Mouse (Mus musculus) frontal cortex, postnatal 25 days (tissue): Measurements from ENCODE around the gene Sdhc.
"Not testable (repeated sequence)": the region's sequence is repeated elsewhere in the genome, so short reads cannot be mapped to it uniquely, and the experiment has no call there.

Experiments
- DNase-seq, 2 experiments: peaks; one replicate each; pipeline ENCODE4 v3.0.0; 2022; ENCODE audit warnings: low spot score in 2 of 2

The Sdhc gene

DNA sequence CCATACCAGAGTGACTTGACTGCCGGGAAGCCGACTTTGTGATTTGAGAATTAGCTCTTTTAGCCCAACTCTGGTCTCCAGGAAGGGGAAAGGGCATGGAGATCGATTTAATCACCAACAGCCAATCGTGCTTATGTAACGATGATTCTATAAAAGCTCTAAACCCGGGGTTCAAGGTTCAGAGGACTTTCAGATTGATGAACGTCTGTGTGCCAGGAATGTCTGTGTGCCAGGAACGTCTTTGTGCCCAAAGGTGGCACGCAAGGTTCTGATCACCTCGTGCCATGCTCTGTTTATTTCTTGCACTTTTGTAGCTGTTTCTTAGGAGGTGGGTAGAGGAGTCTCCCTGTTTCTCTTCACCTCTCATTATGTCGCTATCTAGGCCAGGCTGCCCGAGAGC lies 18.5 kb upstream of the Sdhc start:
- DNase-seq, result no peak

DNA sequence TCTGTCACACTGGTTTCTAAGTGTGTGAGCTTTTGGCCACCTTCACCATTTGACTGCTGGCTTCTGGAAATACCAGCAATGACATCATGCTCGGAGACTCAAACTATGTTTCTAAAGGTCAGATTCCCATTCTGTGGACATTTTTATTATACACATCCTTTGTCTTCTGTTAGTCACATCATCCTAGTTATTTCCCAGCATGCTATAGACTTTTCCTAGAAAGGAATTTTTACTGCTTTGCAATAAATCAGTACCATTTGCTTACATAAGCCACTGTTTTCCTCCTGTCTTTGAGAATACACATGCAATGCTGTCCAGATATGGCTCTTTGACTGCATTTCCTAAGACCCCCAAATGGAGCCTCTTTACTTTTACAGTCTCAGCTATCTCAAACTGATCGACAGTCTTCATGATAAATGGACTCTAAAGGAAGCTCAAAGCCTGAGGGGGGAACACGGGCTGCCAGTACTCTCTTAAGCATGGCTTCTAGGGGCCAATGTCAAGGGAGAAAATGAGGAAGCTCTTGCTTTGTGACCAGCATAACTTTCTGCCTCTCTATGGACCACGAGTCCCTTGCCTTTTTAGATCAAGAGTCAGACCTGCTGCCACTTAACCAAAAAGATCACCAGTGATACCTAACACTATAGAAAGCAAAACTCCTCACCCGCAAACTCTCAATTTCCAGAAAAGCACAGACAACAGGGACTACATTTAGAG lies 15.4 kb upstream of the Sdhc start:
- DNase-seq, result no peak

- no peak for DNase-seq
Measured at GRCm38 (mm10) chr1:171164258-171164657, 13.9 kb upstream of the Sdhc start.

DNA sequence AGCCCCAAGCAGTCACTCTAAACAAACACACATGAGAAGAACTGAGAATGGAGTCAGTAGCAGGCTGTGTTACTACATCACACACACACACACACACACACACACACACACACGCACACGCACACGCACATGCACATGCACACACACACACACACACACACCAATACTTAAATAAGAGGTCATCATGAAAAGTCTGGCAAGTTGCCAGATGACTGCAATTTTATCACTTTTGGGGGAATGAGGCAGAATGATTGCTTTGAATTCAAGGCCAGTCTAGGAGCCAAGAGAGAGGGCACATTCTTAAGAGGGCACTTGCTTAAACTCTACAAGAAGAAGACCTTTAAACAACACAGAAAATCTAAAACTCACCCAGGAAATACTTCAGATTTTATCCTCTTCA lies 12.1 kb upstream of the Sdhc start:
- DNase-seq, result no peak

DNA sequence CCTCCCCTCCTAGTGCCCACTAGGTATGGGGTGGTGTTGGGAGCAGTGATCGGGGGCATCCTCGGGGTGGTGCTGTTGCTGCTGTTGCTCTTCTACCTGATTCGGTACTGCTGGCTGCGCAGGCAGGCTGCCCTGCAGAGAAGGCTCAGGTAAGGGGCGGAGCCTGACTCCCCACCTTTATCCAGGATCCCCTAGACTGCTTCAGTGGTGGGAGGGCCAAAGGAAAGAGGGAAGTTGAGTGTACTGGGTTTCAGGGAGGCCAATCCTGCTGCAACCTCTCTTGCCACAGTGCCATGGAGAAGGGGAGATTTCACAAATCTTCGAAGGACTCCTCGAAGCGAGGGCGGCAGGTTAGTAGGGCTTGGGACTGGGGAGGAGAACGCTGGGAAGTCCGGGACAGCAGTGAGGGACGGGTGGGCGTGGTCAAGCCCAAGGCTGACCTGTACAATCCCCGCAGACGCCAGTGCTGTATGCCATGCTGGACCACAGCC lies 9.1 kb upstream of the Sdhc start:
- DNase-seq, result no peak

- no peak for DNase-seq
Measured at GRCm38 (mm10) chr1:171157965-171158364, 7.6 kb upstream of the Sdhc start.

DNA sequence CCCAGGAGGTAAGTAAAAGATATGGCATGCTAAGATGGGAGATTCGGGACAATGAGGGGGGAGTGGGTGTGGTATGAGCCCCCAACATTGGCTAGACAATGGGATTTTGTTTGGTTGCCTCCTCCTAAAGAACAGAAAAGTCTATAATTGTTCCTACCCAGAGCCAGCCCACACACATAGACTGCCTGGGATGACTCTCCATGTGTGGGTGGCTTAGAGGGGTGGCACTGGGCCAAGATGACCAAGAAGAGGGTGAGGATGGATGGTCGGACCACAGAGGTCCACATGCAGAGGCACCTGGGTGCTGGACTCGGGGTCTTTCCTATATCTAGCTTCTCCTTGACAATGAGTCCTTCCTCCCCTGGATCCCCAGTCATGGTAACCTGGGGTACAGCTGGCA lies 6.2 kb upstream of the Sdhc start:
- no peak for DNase-seq

- DNase-seq, result no peak
Measured at GRCm38 (mm10) chr1:171151966-171152365, 1.6 kb upstream of the Sdhc start.

- peak; percentile 23 to 27 for DNase-seq
Measured at GRCm38 (mm10) chr1:171150838-171151391, 512 bp upstream of the Sdhc start.

- not testable (repeated sequence) for DNase-seq
Measured at GRCm38 (mm10) chr1:171142981-171143380, 7.4 kb downstream of the Sdhc start.

DNA sequence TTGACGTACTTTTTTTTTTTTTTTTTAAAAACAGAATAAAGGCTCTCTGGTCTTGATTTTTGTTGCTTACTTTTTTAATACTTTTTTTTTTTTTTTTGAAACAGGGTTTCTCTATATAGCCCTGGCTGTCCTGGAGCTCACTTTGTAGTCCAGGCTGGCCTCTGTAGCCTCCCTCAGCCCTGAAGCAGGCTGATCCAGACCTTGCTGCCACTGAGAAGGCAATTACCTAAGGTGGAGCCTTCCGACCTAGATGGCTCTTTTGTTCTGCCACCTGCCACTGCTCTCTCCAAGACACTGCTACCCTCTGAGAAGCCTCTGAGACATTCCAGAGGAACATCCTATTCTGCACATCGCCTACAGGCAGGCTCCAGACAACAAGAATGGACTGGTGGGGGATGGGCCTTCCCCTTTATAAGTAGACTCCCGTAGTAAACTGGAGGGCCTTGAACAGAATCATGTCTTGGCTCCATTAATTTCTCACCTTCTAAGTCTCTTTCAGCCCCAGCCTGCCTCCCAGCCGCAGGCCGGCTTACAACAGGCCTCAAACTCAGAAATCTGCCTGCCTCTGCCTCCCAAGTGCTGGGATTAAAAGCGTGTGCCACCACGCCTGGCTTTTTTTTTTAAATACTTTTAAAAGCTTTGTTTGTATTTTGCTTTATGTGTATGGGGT lies 12.8 kb downstream of the Sdhc start:
- DNase-seq, result not testable (repeated sequence)

DNA sequence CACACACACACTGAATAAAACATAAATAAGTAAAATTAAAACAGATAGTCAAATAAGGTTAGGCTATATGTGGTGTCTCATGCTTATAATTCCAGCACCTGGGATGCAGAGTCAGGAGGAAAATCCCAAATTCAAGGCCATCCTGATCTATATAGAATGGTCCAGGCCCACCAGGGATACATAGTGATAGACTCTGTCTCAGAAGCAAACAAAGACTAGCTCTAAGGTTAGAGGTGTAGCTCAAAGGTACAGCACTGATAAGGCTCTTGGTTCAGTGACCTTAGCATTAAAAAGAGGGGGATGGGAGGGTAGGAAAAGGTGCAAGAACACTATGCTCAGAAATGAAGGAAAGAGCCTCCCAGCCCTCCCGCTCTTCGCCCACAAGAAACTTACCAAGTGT lies 14.8 kb downstream of the Sdhc start:
- no peak for DNase-seq

DNA sequence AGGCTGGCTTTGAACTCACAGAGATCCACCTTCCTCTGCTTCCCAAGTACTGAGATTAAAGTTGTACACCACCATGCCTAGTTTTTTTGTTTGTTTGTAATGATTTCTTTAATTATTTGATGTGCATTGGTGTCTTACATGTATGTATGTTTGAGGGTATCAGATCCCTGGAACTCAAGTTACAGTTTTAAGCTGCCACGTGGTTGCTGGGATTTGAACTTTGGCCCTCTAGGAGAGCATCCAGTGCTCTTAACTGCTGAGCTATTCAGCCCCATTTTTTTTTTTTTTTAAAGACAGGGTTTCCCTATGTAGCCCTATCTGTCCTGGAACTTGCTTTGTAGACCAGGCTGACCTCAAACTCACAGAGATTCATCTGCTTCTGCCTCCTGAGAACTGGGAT lies 19.4 kb downstream of the Sdhc start:
- DNase-seq, result no peak

DNA sequence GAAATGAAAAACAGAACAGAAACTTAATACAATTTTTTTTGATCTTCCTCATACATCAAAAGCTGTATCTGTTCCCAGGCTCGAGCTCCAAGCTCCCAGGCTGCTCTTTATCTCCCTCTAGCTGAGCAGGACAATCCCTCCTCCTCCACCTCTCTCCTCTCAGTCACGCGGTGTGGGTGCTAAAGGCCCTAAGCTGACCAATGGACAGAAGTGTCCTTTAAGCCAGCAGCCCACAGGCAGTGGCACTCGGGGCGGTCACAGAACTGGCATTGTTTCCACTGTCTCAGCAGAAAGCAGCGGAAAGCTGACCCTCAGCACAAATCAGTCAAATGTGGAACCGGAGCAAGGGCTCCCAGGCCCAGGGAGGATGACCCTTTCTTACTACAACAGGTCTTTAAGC lies 21.2 kb downstream of the Sdhc start:
- peak in 1 of 2 experiments; percentile 23 for DNase-seq

- DNase-seq, result no peak
Measured at GRCm38 (mm10) chr1:171124398-171124797, 26.0 kb downstream of the Sdhc start.

DNA sequence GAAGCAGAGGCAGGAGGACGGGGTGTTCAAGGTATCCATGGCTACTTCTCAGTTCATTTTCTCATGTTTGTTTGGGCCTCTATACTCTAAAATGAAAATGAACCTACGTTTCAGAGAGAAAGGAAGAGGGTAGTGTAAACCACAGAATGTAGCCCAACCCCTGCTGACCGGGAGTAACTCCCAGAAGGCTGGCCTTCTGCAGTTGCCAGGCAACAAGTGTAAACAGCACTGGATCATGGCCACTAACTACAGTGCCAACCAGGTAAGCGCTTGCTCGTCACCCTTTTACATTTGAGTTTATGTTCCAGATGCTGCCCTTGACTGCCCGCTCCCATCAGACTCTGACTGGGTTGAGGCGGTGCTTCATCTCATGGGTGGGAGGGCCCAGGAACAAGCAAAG lies 27.5 kb downstream of the Sdhc start:
- no peak for DNase-seq

GRCm38 (mm10) chr1:171121839-171122238 lies 28.6 kb downstream of the Sdhc start:
- DNase-seq, result no peak

GRCm38 (mm10) chr1:171120893-171121292 lies 29.5 kb downstream of the Sdhc start:
- DNase-seq, result no peak

- no peak for DNase-seq
Measured at GRCm38 (mm10) chr1:171119405-171119804, 31.0 kb downstream of the Sdhc start.

- no peak for DNase-seq
Measured at GRCm38 (mm10) chr1:171118996-171119395, 31.4 kb downstream of the Sdhc start.

- peak in 1 of 2 experiments; percentile 24 for DNase-seq
Measured at GRCm38 (mm10) chr1:171118269-171118684, 32.1 kb downstream of the Sdhc start.

- no peak for DNase-seq
Measured at GRCm38 (mm10) chr1:171116280-171116679, 34.1 kb downstream of the Sdhc start.

GRCm38 (mm10) chr1:171113873-171114299 lies 36.5 kb downstream of the Sdhc start, which contains the start of gene Cfap126:
Gene Cfap126 (plus strand): TSS chr1:171113918.
- DNase-seq, result peak in 1 of 2 experiments; percentile 25
